Mouse (Mus musculus): ENCODE measurements around the gene Tmem63b. TPM values are rescaled to one million over a fixed set of nuclear protein-coding genes. Genes with fewer than 3 reads are reported as not detected.
"Not testable (repeated sequence)": the region's sequence is repeated elsewhere in the genome, so short reads cannot be mapped to it uniquely, and the experiment has no call there.

The Tmem63b gene
- polyA plus RNA-seq, 1 experiment from 2014 or later: 35.6 TPM

DNA sequence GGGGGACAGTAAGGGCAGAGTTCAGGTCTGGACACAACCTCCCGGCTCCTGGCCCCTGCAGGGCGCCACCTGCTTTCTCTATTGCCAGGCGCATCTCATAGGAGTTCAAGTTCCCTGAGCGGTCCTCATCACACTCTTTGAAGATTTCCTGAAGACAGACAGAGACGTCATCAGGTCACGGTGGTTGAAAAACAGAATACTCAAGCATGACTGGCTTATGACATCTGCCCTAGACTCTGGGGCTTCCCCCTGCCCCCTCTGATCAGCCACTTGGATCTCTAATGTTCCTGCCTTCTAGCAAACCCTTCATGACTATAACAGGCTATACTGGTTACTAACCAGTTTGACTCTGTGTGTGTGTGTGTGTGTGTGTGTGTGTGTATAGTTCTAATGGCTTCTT lies 54.8 kb downstream of the Tmem63b start:
- Histone ChIP-seq H3K4me1 (ENCODE audit: insufficient read depth, low read length) (peaks cover 15% of the 10 kb centered on the region), H3K27ac (ENCODE audit: low read length) (no peak overlapping the region), H3K9me3 (ENCODE audit: low read length) (no peaks in the 10 kb centered on the region), H3K4me3 (ENCODE audit: low read length) (no peak overlapping the region), H3K9ac (replicated peaks; ENCODE audit: low read length) (no peak overlapping the region), H3K4me2 (replicated peaks; ENCODE audit: low read depth, low read length) (no peak overlapping the region), H3K27me3 (ENCODE audit: insufficient read depth, low read length) (no peaks in the 10 kb centered on the region), H3K36me3 (ENCODE audit: insufficient read depth, low read length) (no peaks in the 10 kb centered on the region)
- WGBS: 65% methylated on average over 6 of the region's 6 CpGs
- no peak for ATAC-seq (ENCODE audit: low FRiP score, low TSS enrichment)

- H3K4me1 ChIP-seq (ENCODE audit: insufficient read depth, low read length): peaks cover 20% of the 10 kb centered on the region
- H3K4me3 ChIP-seq (ENCODE audit: low read length): no peak overlapping the region
- H3K27me3 ChIP-seq (ENCODE audit: insufficient read depth, low read length): no peaks in the 10 kb centered on the region
- no peak overlapping the region for H3K9ac ChIP-seq (replicated peaks; ENCODE audit: low read length)
- no peaks in the 10 kb centered on the region for H3K9me3 ChIP-seq (ENCODE audit: low read length)
- no peaks in the 10 kb centered on the region for H3K36me3 ChIP-seq (ENCODE audit: insufficient read depth, low read length)
- 48% methylated on average over 3 of the region's 3 CpGs for WGBS
- H3K27ac ChIP-seq (ENCODE audit: low read length): no peak overlapping the region
- peak overlapping the region; percentile 84 for H3K4me2 ChIP-seq (replicated peaks; ENCODE audit: low read depth, low read length)
- ATAC-seq (ENCODE audit: low FRiP score, low TSS enrichment): no peak
Measured at GRCm38 (mm10) chr17:45630992-45631391, 55.7 kb downstream of the Tmem63b start.

- Histone ChIP-seq H3K4me1 (ENCODE audit: insufficient read depth, low read length) (peaks cover 20% of the 10 kb centered on the region), H3K36me3 (ENCODE audit: insufficient read depth, low read length) (no peaks in the 10 kb centered on the region), H3K27me3 (ENCODE audit: insufficient read depth, low read length) (no peaks in the 10 kb centered on the region), H3K4me3 (ENCODE audit: low read length) (peak overlapping the region; percentile 46), H3K9me3 (ENCODE audit: low read length) (no peaks in the 10 kb centered on the region), H3K27ac (ENCODE audit: low read length) (peak overlapping the region; percentile 71), H3K9ac (replicated peaks; ENCODE audit: low read length) (peak overlapping the region; percentile 62), H3K4me2 (replicated peaks; ENCODE audit: low read depth, low read length) (peak overlapping the region; percentile 84)
- peak; percentile 72; the same call in 1 of the 2 replicates for ATAC-seq (ENCODE audit: low FRiP score, low TSS enrichment)
- 2% methylated on average over 34 of the region's 34 CpGs for WGBS
Measured at GRCm38 (mm10) chr17:45629861-45630694, 56.6 kb downstream of the Tmem63b start.

DNA sequence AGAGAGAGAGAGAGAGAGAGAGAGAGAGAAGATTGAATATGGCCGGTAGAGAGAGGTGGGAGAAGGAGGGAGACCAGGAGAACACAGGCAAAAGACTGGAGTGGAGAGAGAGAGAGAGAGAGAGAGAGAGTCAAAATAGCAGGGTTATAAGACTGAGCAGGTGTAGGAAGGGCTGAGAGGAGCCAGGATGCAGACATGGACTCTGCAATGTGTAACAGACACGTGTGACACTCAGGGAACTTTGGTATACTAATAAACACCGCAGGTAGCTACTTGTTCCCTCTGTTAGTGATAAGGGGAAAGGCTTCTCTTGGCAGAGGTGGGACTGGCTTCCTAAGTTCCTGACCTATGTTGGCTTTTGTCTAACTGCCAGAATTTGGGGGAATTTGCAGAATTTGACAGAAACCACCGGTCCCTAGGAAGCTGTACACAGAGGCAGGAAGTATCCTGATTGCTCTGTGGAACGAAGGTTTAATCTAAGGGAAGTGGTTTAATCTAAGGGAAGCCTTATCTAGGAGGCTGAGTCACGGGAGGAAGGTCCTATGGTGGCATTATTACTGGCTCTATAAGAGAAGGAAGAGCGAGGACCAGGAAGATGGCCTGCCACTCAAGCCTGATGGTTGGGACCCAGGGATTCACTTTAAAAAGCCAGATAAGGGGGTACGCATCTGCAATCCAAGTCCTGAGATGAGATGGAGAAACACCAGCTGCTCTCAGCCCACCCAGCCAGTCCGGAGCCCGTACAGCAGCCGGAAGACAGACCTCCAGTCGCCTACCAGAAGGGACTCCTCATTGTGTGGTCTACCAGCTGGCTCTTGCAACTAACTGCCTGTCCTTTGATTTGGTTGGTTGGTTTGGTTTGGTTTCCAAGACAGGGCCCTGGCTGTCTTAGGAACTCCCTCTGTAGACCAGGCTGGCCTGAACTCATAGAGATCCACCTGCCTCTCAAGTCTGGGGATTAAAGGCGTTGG lies 57.5 kb downstream of the Tmem63b start:
- H3K9ac ChIP-seq (replicated peaks; ENCODE audit: low read length): peak overlapping the region; percentile 62; the same call in 1 of the 2 replicates
- peak; percentile 43; the same call in 1 of the 2 replicates for ATAC-seq (ENCODE audit: low FRiP score, low TSS enrichment)
- H3K27ac ChIP-seq (ENCODE audit: low read length): peak overlapping the region; percentile 71
- H3K9me3 ChIP-seq (ENCODE audit: low read length): no peaks in the 10 kb centered on the region
- H3K27me3 ChIP-seq (ENCODE audit: insufficient read depth, low read length): no peaks in the 10 kb centered on the region
- H3K36me3 ChIP-seq (ENCODE audit: insufficient read depth, low read length): no peaks in the 10 kb centered on the region
- no peak overlapping the region for H3K4me3 ChIP-seq (ENCODE audit: low read length)
- peaks cover 20% of the 10 kb centered on the region for H3K4me1 ChIP-seq (ENCODE audit: insufficient read depth, low read length)
- peak overlapping the region; percentile 84 for H3K4me2 ChIP-seq (replicated peaks; ENCODE audit: low read depth, low read length)
- 53% methylated on average over 13 of the region's 13 CpGs for WGBS

- Histone ChIP-seq H3K4me3 (ENCODE audit: low read length) (no peak overlapping the region), H3K4me2 (replicated peaks; ENCODE audit: low read depth, low read length) (no peak overlapping the region), H3K9ac (replicated peaks; ENCODE audit: low read length) (no peak overlapping the region), H3K36me3 (ENCODE audit: insufficient read depth, low read length) (no peaks in the 10 kb centered on the region), H3K4me1 (ENCODE audit: insufficient read depth, low read length) (peaks cover 20% of the 10 kb centered on the region), H3K9me3 (ENCODE audit: low read length) (no peaks in the 10 kb centered on the region), H3K27me3 (ENCODE audit: insufficient read depth, low read length) (no peaks in the 10 kb centered on the region), H3K27ac (ENCODE audit: low read length) (no peak overlapping the region)
- no peak for ATAC-seq (ENCODE audit: low FRiP score, low TSS enrichment)
- 49% methylated on average over 3 of the region's 3 CpGs for WGBS
Measured at GRCm38 (mm10) chr17:45628160-45628559, 58.5 kb downstream of the Tmem63b start.

DNA sequence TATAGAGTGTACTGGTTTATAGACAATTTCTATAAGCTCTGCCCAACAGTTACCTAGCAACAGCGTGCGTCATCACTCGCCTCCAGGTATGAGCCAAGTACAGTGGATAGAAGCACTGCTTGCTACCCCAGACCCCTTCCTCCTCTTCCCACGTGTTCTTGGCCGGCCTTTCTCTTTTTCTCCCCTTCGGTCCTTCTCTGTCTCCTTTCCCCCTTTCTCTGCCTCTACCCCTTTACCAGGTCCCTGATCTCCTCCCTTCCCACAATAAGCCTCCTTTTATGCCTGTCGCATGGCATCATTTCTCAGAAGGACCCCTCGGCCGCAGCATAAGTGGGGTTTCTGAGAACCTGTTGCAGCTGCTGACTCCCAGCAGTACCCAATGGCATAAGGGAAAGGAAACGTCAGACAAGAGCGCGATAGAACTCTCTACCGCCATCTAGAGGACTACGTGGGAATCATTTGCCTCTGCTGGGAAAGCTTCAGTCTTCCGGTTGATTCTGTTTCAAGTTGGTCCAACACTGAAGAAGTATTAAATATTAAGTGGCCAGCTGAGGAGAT lies 60.0 kb downstream of the Tmem63b start:
- Histone ChIP-seq H3K27ac (ENCODE audit: low read length) (no peak overlapping the region), H3K4me1 (ENCODE audit: insufficient read depth, low read length) (peaks cover 20% of the 10 kb centered on the region), H3K4me2 (replicated peaks; ENCODE audit: low read depth, low read length) (peak overlapping the region; percentile 41), H3K36me3 (ENCODE audit: insufficient read depth, low read length) (no peaks in the 10 kb centered on the region), H3K27me3 (ENCODE audit: insufficient read depth, low read length) (no peaks in the 10 kb centered on the region), H3K4me3 (ENCODE audit: low read length) (no peak overlapping the region), H3K9ac (replicated peaks; ENCODE audit: low read length) (0 out of 2 replicates have a peak overlapping the region, but pooled peaks have one; percentile 44), H3K9me3 (ENCODE audit: low read length) (no peaks in the 10 kb centered on the region)
- WGBS: 28% methylated on average over 15 of the region's 15 CpGs
- ATAC-seq (ENCODE audit: low FRiP score, low TSS enrichment): 0 out of 2 replicates have a peak, but pooled peaks have one; percentile 28

DNA sequence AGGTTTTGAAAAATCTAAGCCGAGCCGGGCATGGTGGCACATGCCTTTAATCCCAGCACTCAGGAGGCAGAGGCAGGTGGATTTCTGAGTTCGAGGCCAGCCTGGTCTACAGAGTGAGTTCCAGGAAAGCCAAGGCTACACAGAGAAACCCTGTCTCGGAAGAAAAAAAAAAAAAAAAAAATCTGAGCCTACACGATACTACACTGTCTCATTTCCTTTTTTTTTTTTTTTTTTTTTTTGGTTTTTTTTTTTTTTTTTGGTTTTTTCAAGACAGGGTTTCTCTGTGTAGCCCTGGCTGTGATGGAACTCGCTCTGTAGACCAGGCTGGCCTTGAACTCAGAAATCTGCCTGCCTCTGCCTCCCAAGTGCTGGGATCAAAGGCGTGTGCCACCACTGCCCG lies 63.3 kb downstream of the Tmem63b start:
- not testable (repeated sequence) for H3K27me3 ChIP-seq (ENCODE audit: insufficient read depth, low read length); H3K27ac ChIP-seq (ENCODE audit: low read length); H3K4me3 ChIP-seq (ENCODE audit: low read length); H3K36me3 ChIP-seq (ENCODE audit: insufficient read depth, low read length); H3K9me3 ChIP-seq (ENCODE audit: low read length); H3K9ac ChIP-seq (replicated peaks; ENCODE audit: low read length); H3K4me2 ChIP-seq (replicated peaks; ENCODE audit: low read depth, low read length); ATAC-seq (ENCODE audit: low FRiP score, low TSS enrichment)
- peaks cover 23% of the 10 kb centered on the region for H3K4me1 ChIP-seq (ENCODE audit: insufficient read depth, low read length)
- WGBS: 84% methylated on average over 8 of the region's 8 CpGs

DNA sequence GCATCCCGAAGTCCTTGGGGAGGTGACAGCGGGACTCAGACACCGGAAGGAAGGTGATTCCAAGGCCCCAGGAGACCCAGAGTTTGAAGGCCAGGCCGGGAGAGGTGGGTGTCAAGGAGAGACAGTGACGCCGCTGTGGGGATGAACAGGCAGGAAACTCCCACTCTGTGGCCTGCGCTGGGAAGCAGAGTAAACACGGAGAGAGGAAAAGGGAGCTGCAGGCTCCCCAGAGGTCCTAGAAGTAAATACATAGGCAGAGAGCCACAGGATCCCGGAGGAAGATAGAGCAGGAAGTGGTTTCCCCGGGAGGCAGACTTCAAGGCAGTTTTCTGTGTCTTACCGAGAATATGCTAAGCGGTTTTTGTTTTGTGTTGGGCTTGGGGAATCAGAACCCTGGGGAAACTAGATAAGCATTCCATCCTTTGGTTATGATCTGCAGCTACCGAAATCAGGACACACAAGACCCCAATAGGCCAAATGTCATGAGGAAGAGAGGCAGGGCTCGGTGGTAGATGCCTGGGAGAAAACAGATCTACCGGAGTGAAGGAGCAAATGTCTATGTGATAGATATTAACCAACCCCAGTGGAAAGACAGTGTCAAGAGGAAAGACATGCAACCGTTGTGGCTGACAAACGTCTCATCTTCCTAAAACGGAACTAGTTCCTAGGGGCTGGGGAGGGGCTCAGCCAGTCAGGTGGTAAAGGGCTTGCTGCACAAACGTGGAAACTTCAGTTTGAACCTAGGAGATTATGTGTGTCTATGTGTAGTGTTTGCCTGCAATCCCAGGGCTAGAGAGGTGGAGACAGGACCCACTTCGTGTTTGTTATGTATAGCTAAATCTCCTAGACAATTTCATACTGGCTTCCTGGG lies 67.1 kb downstream of the Tmem63b start:
- H3K27ac ChIP-seq (ENCODE audit: low read length): peak overlapping the region; percentile 93
- H3K9me3 ChIP-seq (ENCODE audit: low read length): no peaks in the 10 kb centered on the region
- peak overlapping the region; percentile 61 for H3K9ac ChIP-seq (replicated peaks; ENCODE audit: low read length)
- WGBS: 15% methylated on average over 20 of the region's 20 CpGs
- peak; percentile 74 for ATAC-seq (ENCODE audit: low FRiP score, low TSS enrichment)
- H3K36me3 ChIP-seq (ENCODE audit: insufficient read depth, low read length): no peaks in the 10 kb centered on the region
- peak overlapping the region; percentile 52 for H3K4me2 ChIP-seq (replicated peaks; ENCODE audit: low read depth, low read length)
- no peaks in the 10 kb centered on the region for H3K27me3 ChIP-seq (ENCODE audit: insufficient read depth, low read length)
- peaks cover 18% of the 10 kb centered on the region for H3K4me1 ChIP-seq (ENCODE audit: insufficient read depth, low read length)
- H3K4me3 ChIP-seq (ENCODE audit: low read length): peak overlapping the region; percentile 35

DNA sequence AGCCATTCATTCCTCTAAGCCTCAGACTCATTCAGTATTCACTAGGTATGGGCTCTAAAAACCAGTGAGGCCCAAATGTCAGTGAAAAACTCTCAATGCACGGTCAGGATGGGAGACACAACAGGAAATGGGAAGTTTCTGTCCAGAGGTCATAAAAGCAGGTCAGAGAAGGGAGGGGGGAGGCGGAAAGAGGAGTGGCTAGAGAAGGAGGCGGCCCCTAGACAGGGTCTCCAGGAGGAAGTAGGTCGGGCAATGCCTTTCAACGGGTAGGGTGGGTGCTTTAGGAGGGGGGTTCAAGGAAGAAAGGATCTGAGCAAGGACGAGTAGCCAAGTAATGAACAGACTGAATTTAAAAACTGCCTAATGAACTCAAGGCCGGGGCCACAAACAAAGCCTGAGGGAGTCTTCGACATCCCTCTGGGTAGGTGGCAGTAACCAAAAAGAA lies 67.7 kb downstream of the Tmem63b start:
- Histone ChIP-seq H3K27ac (ENCODE audit: low read length) (peak overlapping the region; percentile 93), H3K4me2 (replicated peaks; ENCODE audit: low read depth, low read length) (peak overlapping the region; percentile 52), H3K4me1 (ENCODE audit: insufficient read depth, low read length) (peaks cover 18% of the 10 kb centered on the region), H3K36me3 (ENCODE audit: insufficient read depth, low read length) (no peaks in the 10 kb centered on the region), H3K9ac (replicated peaks; ENCODE audit: low read length) (peak overlapping the region; percentile 61), H3K9me3 (ENCODE audit: low read length) (no peaks in the 10 kb centered on the region), H3K4me3 (ENCODE audit: low read length) (peak overlapping the region; percentile 35), H3K27me3 (ENCODE audit: insufficient read depth, low read length) (no peaks in the 10 kb centered on the region)
- ATAC-seq (ENCODE audit: low FRiP score, low TSS enrichment): peak; percentile 80
- 16% methylated on average over 8 of the region's 8 CpGs for WGBS

All from kidney, embryonic 16.5 days (tissue).